In genomic region chr1:63260742-63261033, GRCm38 (mm10) we compare ENCODE assay signal across 23 mouse cellular contexts. TPM values are rescaled to one million over a fixed set of nuclear protein-coding genes. Genes with fewer than 3 reads are reported as not detected.
DNase-seq lines count a peak whose midpoint lies in the region; ATAC-seq and TF ChIP-seq lines count a peak whose summit lies in the region.
"Had no signal": no experiment of that assay in that cellular context is flagged by ENCODE, and none has a peak within 500 bp of the region (broad histone marks: within the 10 kb centered on the region; RNA-seq: fewer than 3 reads in every experiment).

No protein-coding gene starts in this region.

- 43% methylated on average over 5 of the region's 5 CpGs for WGBS in midbrain, embryonic 14.5 days
- 41% methylated on average over 5 of the region's 5 CpGs for WGBS in midbrain, embryonic 15.5 days
- 35% methylated on average over 5 of the region's 5 CpGs for WGBS in neural tube, embryonic 11.5 days

- no peak for TF ChIP-seq CTCF in brain, embryonic 14.5 days (IDR thresholded peaks at IDR 0.05; ENCODE audit: borderline replicate concordance, extremely low read depth, insufficient read depth, insufficient read length)

- peaks cover 74% of the 10 kb centered on the region for H3K27me3 ChIP-seq in midbrain, embryonic 14.5 days (ENCODE audit: control insufficient read depth, insufficient read depth, low read length)
- peaks cover 53% of the 10 kb centered on the region for H3K27me3 ChIP-seq in midbrain, embryonic 15.5 days (replicated peaks)
- H3K27me3 ChIP-seq in neural tube, embryonic 11.5 days (ENCODE audit: control insufficient read depth, insufficient read depth, low read length): peaks cover 75% of the 10 kb centered on the region

- H3K4me1 ChIP-seq in midbrain, embryonic 14.5 days (ENCODE audit: control insufficient read depth, insufficient read depth, low read length): peaks cover 5% of the 10 kb centered on the region; the same call in 1 of the 2 replicates
- H3K4me1 ChIP-seq in midbrain, embryonic 15.5 days: peaks cover 7% of the 10 kb centered on the region
- H3K4me1 ChIP-seq in neural tube, embryonic 11.5 days (ENCODE audit: control insufficient read depth, insufficient read depth, low read length): no peaks in the 10 kb centered on the region
- H3K4me1 ChIP-seq: embryonic facial prominence, embryonic 15.5 days; intestine, embryonic 15.5 days had no signal

- no peak overlapping the region for H3K9ac ChIP-seq in midbrain, embryonic 14.5 days (replicated peaks; ENCODE audit: low read length)
- no peak overlapping the region for H3K9ac ChIP-seq in midbrain, embryonic 15.5 days
- H3K9ac ChIP-seq in neural tube, embryonic 11.5 days (ENCODE audit: low read length): no peak overlapping the region
- H3K9ac ChIP-seq: embryonic facial prominence, embryonic 15.5 days; hindbrain, embryonic 15.5 days; intestine, embryonic 15.5 days had no signal

- H3K27ac ChIP-seq in midbrain, embryonic 14.5 days (replicated peaks; ENCODE audit: low read depth, low read length): no peak overlapping the region
- H3K27ac ChIP-seq in midbrain, embryonic 15.5 days: no peak overlapping the region
- H3K27ac ChIP-seq in neural tube, embryonic 11.5 days (ENCODE audit: low read depth, low read length): no peak overlapping the region
- H3K27ac ChIP-seq: embryonic facial prominence, embryonic 15.5 days; forebrain, embryonic 10.5 days; gastrocnemius, adult 2 months; heart, embryonic 10.5 days; hindbrain, embryonic 15.5 days; intestine, embryonic 15.5 days had no signal

- no peaks in the 10 kb centered on the region for H3K9me3 ChIP-seq in midbrain, embryonic 14.5 days (ENCODE audit: control insufficient read depth, low read length)
- no peaks in the 10 kb centered on the region for H3K9me3 ChIP-seq in midbrain, embryonic 15.5 days
- H3K9me3 ChIP-seq in neural tube, embryonic 11.5 days (ENCODE audit: control insufficient read depth, low read length): no peaks in the 10 kb centered on the region
- H3K9me3 ChIP-seq: embryonic facial prominence, embryonic 15.5 days; forebrain, embryonic 10.5 days; heart, embryonic 10.5 days; hindbrain, embryonic 15.5 days; intestine, embryonic 15.5 days had no signal

- ATAC-seq in midbrain, embryonic 14.5 days (ENCODE audit: low FRiP score, low TSS enrichment): no peak
- no peak for ATAC-seq in midbrain, embryonic 15.5 days (replicated peaks)
- no peak for ATAC-seq in neural tube, embryonic 11.5 days (ENCODE audit: insufficient read depth, low FRiP score, low TSS enrichment)
- ATAC-seq: activated CD4-positive, CD25-positive, alpha-beta regulatory T cell, adult 4 months; forebrain, embryonic 14.5 days; intestine, embryonic 15.5 days; Patski had no signal

- peak; percentile 45 for DNase-seq in embryo, embryonic 9.5 days (ENCODE audit: extremely low spot score)
- DNase-seq in embryo, embryonic 11 days: no peak
- DNase-seq in midbrain, embryonic 14.5 days: peak; percentile 18
- peak; percentile 33 for DNase-seq in brain, embryonic 14.5 days (ENCODE audit: low read depth)
- peak; percentile 46 for DNase-seq in neural tube, embryonic 11.5 days (ENCODE audit: low spot score)
- DNase-seq in left cerebral cortex, adult 8-10 months (ENCODE audit: low spot score in 2 of 2): no peak
- DNase-seq: adrenal gland, postnatal 25 days; cerebellum, adult 2 months; gastrocnemius, adult 2 months; heart, adult 18-20 months; heart, postnatal 14 days had no signal

- H3K4me2 ChIP-seq in midbrain, embryonic 14.5 days (ENCODE audit: low read length): no peak overlapping the region
- H3K4me2 ChIP-seq in midbrain, embryonic 15.5 days: no peak overlapping the region
- no peak overlapping the region for H3K4me2 ChIP-seq in neural tube, embryonic 11.5 days (ENCODE audit: low read depth)
- H3K4me2 ChIP-seq: embryonic facial prominence, embryonic 15.5 days; hindbrain, embryonic 15.5 days; intestine, embryonic 15.5 days had no signal

- H3K4me3 ChIP-seq in midbrain, embryonic 14.5 days (replicated peaks; ENCODE audit: low read depth, low read length): no peak overlapping the region
- H3K4me3 ChIP-seq in midbrain, embryonic 15.5 days: no peak overlapping the region
- H3K4me3 ChIP-seq in neural tube, embryonic 11.5 days (ENCODE audit: low read depth, low read length): no peak overlapping the region
- H3K4me3 ChIP-seq: embryonic facial prominence, embryonic 15.5 days; erythroblast, embryonic 14.5 days; forebrain, embryonic 10.5 days; gastrocnemius, adult 2 months; heart, embryonic 10.5 days; hindbrain, embryonic 15.5 days; intestine, embryonic 15.5 days had no signal

- no peaks in the 10 kb centered on the region for H3K36me3 ChIP-seq in midbrain, embryonic 14.5 days (ENCODE audit: control insufficient read depth, insufficient read depth, low read length)
- no peaks in the 10 kb centered on the region for H3K36me3 ChIP-seq in midbrain, embryonic 15.5 days (replicated peaks)
- H3K36me3 ChIP-seq in neural tube, embryonic 11.5 days (ENCODE audit: control insufficient read depth, insufficient read depth, low read length): no peaks in the 10 kb centered on the region
- H3K36me3 ChIP-seq: embryonic facial prominence, embryonic 15.5 days; forebrain, embryonic 10.5 days; heart, embryonic 10.5 days; hindbrain, embryonic 15.5 days; intestine, embryonic 15.5 days had no signal

- TF ChIP-seq POLR2A in brain, embryonic 14.5 days (IDR thresholded peaks at IDR 0.05; ENCODE audit: borderline replicate concordance, extremely low read depth, insufficient read depth, insufficient read length, poor library complexity, severe bottlenecking): no peak

RNA-seq across cellular contexts. Expression of gene Zdbf2, which starts 12.4 kb away (rescaled TPM):
- polyA plus RNA-seq in midbrain, embryonic 14.5 days (2014; fragmentation: Nextera tagmentation; extraction: Ambion mirVana): 38.3 and 38.9 TPM in 2 replicates
- 40.9 and 52.5 TPM in 2 replicates for polyA plus RNA-seq in midbrain, embryonic 15.5 days (2015; fragmentation: Nextera tagmentation; extraction: Ambion mirVana)
- polyA plus RNA-seq in brain, embryonic 14.5 days (2012; rRNA removed): 12.8 and 19.0 TPM in 2 replicates
- polyA plus RNA-seq in neural tube, embryonic 11.5 days (2014; fragmentation: Nextera tagmentation; extraction: Ambion mirVana): 10.8 and 12.2 TPM in 2 replicates
- total RNA-seq in left cerebral cortex, adult 8-10 months (2022): 10 to 100 TPM; 14.6 to 17.2 (median 16.0) TPM
- polyA plus RNA-seq: activated CD4-positive, CD25-positive, alpha-beta regulatory T cell, adult 4 months; C2C12; Patski had no signal

RNA-seq across cellular contexts. Expression of gene Gpr1, which starts 46.3 kb away (rescaled TPM):
- 0.69 and 0.71 TPM in 2 replicates for polyA plus RNA-seq in midbrain, embryonic 14.5 days (2014; fragmentation: Nextera tagmentation; extraction: Ambion mirVana)
- polyA plus RNA-seq in midbrain, embryonic 15.5 days (2015; fragmentation: Nextera tagmentation; extraction: Ambion mirVana): 0.66 and 1.2 TPM in 2 replicates
- 0.26 and 0.45 TPM in 2 replicates for polyA plus RNA-seq in brain, embryonic 14.5 days (2012; rRNA removed)
- 0.41 and 0.45 TPM in 2 replicates for polyA plus RNA-seq in neural tube, embryonic 11.5 days (2014; fragmentation: Nextera tagmentation; extraction: Ambion mirVana)
- under 1 TPM; 0.25 to 0.87 (median 0.72) TPM for total RNA-seq in left cerebral cortex, adult 8-10 months (2022)
- total RNA-seq: adrenal gland, postnatal 25 days; hematopoietic stem cell, adult 5-6 weeks had no signal
- polyA plus RNA-seq: C2C12; erythroblast, embryonic 14.5 days; Patski had no signal

Comparison
In these comparisons a context has a peak if more than half of its experiments do, and no peak if none do; other contexts are left out.
1. DNase-seq: peak in embryo, embryonic 9.5 days (single experiment), midbrain, embryonic 14.5 days (single experiment), brain, embryonic 14.5 days (single experiment) and neural tube, embryonic 11.5 days (single experiment); none in embryo, embryonic 11 days (single experiment) and left cerebral cortex, adult 8-10 months (0 of 2).